Mouse (Mus musculus) intestine, embryonic 14.5 days (tissue): ENCODE data around the gene Fam193b. TPM values are rescaled to one million over a fixed set of nuclear protein-coding genes. Genes with fewer than 3 reads are reported as not detected.

Source experiments
- ATAC-seq: fragments of 200-750 bp; cut with Nextera tagmentation; replicated peaks from 2 replicates; pipeline ENCODE4 v1.8.0; 2017; ENCODE audit warnings: low read depth, moderate number of reproducible peaks, moderate TSS enrichment, moderate library complexity; ENCODE audit not compliant: low FRiP score, low TSS enrichment
- DNase-seq: peaks from one replicate; pipeline ENCODE4 v3.0.0-alpha.2; 2018; ENCODE audit warnings: low spot score
- H3K27ac ChIP-seq: fragments of 300-500 bp; sonication (generic); 2 replicates; pipeline ENCODE4 v1.5.1; 2014; ENCODE audit warnings: low read depth, mild to moderate bottlenecking, control low read depth
- H3K27me3 ChIP-seq: fragments of 300-500 bp; sonication (generic); replicated peaks from 2 replicates; pipeline ENCODE4 v1.6.1; 2014; ENCODE audit warnings: low read length, control low read depth; ENCODE audit not compliant: control insufficient read depth, insufficient read depth
- H3K36me3 ChIP-seq: fragments of 300-500 bp; sonication (generic); 2 replicates; pipeline ENCODE4 v1.6.1; 2014; ENCODE audit warnings: low read length, control low read depth; ENCODE audit not compliant: control insufficient read depth, insufficient read depth
- H3K4me1 ChIP-seq: fragments of 300-500 bp; sonication (generic); replicated peaks from 2 replicates; pipeline ENCODE4 v1.6.1; 2014; ENCODE audit warnings: low read length, control low read depth, mixed read lengths; ENCODE audit not compliant: control insufficient read depth, insufficient read depth
- H3K4me2 ChIP-seq: fragments of 300-500 bp; sonication (generic); 2 replicates; pipeline ENCODE4 v1.6.1; 2014; ENCODE audit warnings: low read length
- H3K4me3 ChIP-seq: fragments of 300-500 bp; sonication (generic); 2 replicates; pipeline ENCODE4 v1.5.1; 2014; ENCODE audit warnings: low read depth, low read length, control low read depth, mixed read lengths
- H3K9ac ChIP-seq: fragments of 300-500 bp; sonication (generic); 2 replicates; pipeline ENCODE4 v1.6.1; 2014; ENCODE audit warnings: mild to moderate bottlenecking, low read length
- H3K9me3 ChIP-seq: fragments of 300-500 bp; sonication (generic); 2 replicates; pipeline ENCODE4 v1.6.1; 2016; ENCODE audit warnings: low read length, control low read depth; ENCODE audit not compliant: control insufficient read depth
- WGBS: fragments of 180-500 bp; shearing (Covaris S2); extraction: QIAGEN DNeasy Blood & Tissue Kit; methylation state at CpG from one replicate; pipeline ENCODE4 v1.1.7; 2014; 5-methylcytosine and 5-hydroxymethylcytosine counted together
- polyA plus RNA-seq: library from polyadenylated mRNA; unstranded; fragments of >200 nt; fragmentation: Nextera tagmentation; extraction: Ambion mirVana; gene quantifications from 2 replicates; pipeline ENCODE4 v1.2.1, GENCODE M21; 2014

Fam193b gene
- polyA plus RNA-seq, 1 experiment from 2014 or later, result 33.6 TPM

DNA sequence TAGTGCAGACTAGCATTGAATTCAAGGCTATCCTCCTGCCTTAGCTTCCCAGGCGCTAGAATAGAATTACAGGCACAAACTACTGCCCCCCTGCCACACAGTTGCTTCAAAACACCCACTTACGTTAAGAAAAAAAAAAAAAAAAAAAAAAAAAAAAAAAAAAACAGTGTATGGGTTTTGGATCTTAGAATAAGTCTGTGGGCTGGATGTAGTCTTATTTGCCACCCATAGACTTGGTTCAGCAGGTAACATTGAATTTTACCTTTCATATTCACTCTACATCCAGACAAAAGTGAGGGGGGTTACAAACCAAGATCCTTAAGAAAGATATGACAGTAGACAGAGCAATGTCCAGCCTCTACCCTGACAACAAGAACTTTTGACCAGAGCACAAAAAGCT lies 3.0 kb downstream of the Fam193b start:
- H3K4me1 ChIP-seq, result peaks cover 17% of the 10 kb centered on the region
- H3K9me3 ChIP-seq, result no peaks in the 10 kb centered on the region
- 83% methylated on average over 2 of the region's 2 CpGs for WGBS
- no peak overlapping the region for H3K27ac ChIP-seq
- DNase-seq (no peak), ATAC-seq (no peak)
- peaks cover 21% of the 10 kb centered on the region for H3K36me3 ChIP-seq
- no peaks in the 10 kb centered on the region for H3K27me3 ChIP-seq
- H3K9ac ChIP-seq, result no peak overlapping the region
- no peak overlapping the region for H3K4me3 ChIP-seq
- no peak overlapping the region for H3K4me2 ChIP-seq

DNA sequence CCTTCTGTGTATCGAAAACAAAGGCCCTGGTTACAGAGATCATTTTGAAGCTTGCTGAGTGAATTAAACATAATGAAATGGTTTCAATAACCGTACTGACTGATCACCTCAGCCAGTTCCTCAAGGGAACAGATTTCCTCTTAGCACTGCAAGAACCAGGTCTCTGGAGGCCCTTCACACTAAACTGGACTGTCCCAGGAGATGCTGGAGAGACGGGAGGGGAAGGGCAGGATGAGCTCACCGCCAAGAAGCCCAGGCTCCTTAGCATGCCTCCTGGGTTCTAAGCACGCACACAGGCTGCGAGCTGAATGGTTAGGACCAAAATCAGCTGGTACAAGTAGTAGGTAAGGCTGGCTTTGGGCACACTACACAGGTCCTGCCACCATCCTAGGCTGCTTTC lies 3.9 kb downstream of the Fam193b start:
- Histone ChIP-seq H3K4me2 (no peak overlapping the region), H3K27me3 (no peaks in the 10 kb centered on the region), H3K4me1 (peaks cover 17% of the 10 kb centered on the region), H3K9ac (no peak overlapping the region), H3K4me3 (no peak overlapping the region), H3K9me3 (no peaks in the 10 kb centered on the region), H3K36me3 (peaks cover 21% of the 10 kb centered on the region), H3K27ac (no peak overlapping the region)
- DNase-seq (no peak), ATAC-seq (no peak)
- WGBS, result 81% methylated on average over 6 of the region's 6 CpGs

- peaks cover 18% of the 10 kb centered on the region for H3K36me3 ChIP-seq
- 88% methylated on average over 7 of the region's 7 CpGs for WGBS
- H3K27ac ChIP-seq, result no peak overlapping the region
- ATAC-seq, result no peak
- H3K4me1 ChIP-seq, result no peaks in the 10 kb centered on the region
- DNase-seq, result no peak
- no peaks in the 10 kb centered on the region for H3K9me3 ChIP-seq
- H3K27me3 ChIP-seq, result no peaks in the 10 kb centered on the region
- H3K4me3 ChIP-seq, result no peak overlapping the region
- H3K9ac ChIP-seq, result no peak overlapping the region
- no peak overlapping the region for H3K4me2 ChIP-seq
Observed at GRCm38 (mm10) chr13:55563266-55563879, 7.5 kb downstream of the Fam193b start.

DNA sequence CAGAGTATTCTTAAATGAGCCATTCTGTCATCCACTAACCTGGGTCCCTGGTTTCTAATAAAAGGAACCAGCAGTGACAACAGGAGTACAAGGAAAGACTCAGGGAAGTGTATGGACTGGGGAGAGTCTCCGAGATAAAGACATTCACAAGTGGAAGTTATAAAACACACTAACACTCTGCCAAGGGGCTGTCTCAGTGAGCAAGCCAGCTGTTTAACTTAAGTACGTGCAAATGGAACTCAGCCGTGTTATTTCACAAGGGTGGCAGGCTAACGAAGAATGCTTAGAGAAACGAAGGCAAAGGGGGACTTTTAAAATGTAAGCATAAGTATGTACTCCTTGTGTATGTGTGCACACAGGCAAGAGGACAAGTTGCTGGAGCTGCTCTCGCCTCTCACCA lies 13.4 kb downstream of the Fam193b start:
- Histone ChIP-seq H3K27ac (no peak overlapping the region), H3K36me3 (peaks cover 40% of the 10 kb centered on the region), H3K4me3 (no peak overlapping the region), H3K9me3 (no peaks in the 10 kb centered on the region), H3K27me3 (no peaks in the 10 kb centered on the region), H3K4me1 (no peaks in the 10 kb centered on the region), H3K4me2 (no peak overlapping the region), H3K9ac (no peak overlapping the region)
- 80% methylated on average over 6 of the region's 6 CpGs for WGBS
- DNase-seq, result no peak
- ATAC-seq, result no peak

GRCm38 (mm10) chr13:55555921-55556320 lies 15.0 kb downstream of the Fam193b start:
- DNase-seq, result no peak
- no peaks in the 10 kb centered on the region for H3K27me3 ChIP-seq
- no peak for ATAC-seq
- H3K9me3 ChIP-seq, result no peaks in the 10 kb centered on the region
- H3K4me2 ChIP-seq, result no peak overlapping the region
- H3K4me1 ChIP-seq, result no peaks in the 10 kb centered on the region
- WGBS, result 91% methylated on average over 9 of the region's 9 CpGs
- H3K9ac ChIP-seq, result no peak overlapping the region
- no peak overlapping the region for H3K4me3 ChIP-seq
- H3K36me3 ChIP-seq, result peaks cover 55% of the 10 kb centered on the region
- no peak overlapping the region for H3K27ac ChIP-seq

DNA sequence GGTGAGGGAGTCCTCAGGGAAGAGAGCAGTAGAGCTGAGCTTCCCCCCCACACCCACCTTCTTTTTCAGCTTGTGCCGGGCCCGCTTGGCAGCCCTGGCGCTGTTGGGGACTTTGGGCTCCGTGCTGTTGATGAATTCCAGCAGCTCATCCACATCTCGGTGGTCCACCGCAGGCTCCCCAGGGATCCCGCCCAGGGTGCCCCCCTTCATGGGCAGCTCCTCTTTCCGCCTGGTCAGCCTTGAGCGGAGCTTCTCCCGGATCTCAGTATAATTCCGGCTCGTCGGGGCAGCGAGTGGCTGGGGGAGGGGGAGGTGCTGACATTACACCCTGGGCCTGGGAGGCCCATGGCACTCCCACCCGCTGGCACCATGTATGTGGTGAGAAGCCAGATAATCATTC lies 21.9 kb downstream of the Fam193b start:
- no peak overlapping the region for H3K9ac ChIP-seq
- WGBS, result 92% methylated on average over 15 of the region's 15 CpGs
- H3K27me3 ChIP-seq, result no peaks in the 10 kb centered on the region
- H3K4me2 ChIP-seq, result no peak overlapping the region
- H3K36me3 ChIP-seq, result peaks cover 92% of the 10 kb centered on the region
- no peaks in the 10 kb centered on the region for H3K4me1 ChIP-seq
- H3K4me3 ChIP-seq, result no peak overlapping the region
- DNase-seq, result no peak
- no peaks in the 10 kb centered on the region for H3K9me3 ChIP-seq
- H3K27ac ChIP-seq, result no peak overlapping the region
- ATAC-seq, result no peak

- no peak overlapping the region for H3K27ac ChIP-seq
- H3K9ac ChIP-seq, result no peak overlapping the region
- H3K9me3 ChIP-seq, result no peaks in the 10 kb centered on the region
- H3K36me3 ChIP-seq, result peaks cover 92% of the 10 kb centered on the region
- no peaks in the 10 kb centered on the region for H3K4me1 ChIP-seq
- no peak overlapping the region for H3K4me3 ChIP-seq
- ATAC-seq (no peak), DNase-seq (no peak)
- 89% methylated on average over 5 of the region's 5 CpGs for WGBS
- H3K27me3 ChIP-seq, result no peaks in the 10 kb centered on the region
- no peak overlapping the region for H3K4me2 ChIP-seq
Observed at GRCm38 (mm10) chr13:55548426-55548825, 22.5 kb downstream of the Fam193b start.

- 93% methylated on average over 2 of the region's 2 CpGs for WGBS
Observed at GRCm38 (mm10) chr13:55547916-55548315, 23.0 kb downstream of the Fam193b start.

GRCm38 (mm10) chr13:55544792-55545191 lies 26.1 kb downstream of the Fam193b start:
- Histone ChIP-seq H3K9ac (no peak overlapping the region), H3K4me2 (no peak overlapping the region), H3K27me3 (no peaks in the 10 kb centered on the region), H3K9me3 (no peaks in the 10 kb centered on the region), H3K36me3 (peaks cover 98% of the 10 kb centered on the region), H3K27ac (no peak overlapping the region), H3K4me3 (no peak overlapping the region), H3K4me1 (no peaks in the 10 kb centered on the region)
- 87% methylated on average over 6 of the region's 6 CpGs for WGBS
- no peak for ATAC-seq
- no peak for DNase-seq

More at GRCm38 (mm10) chr13:55547916-55548315, 23.0 kb downstream of the Fam193b start:
- no peak overlapping the region for H3K4me3 ChIP-seq
- no peak overlapping the region for H3K4me2 ChIP-seq
- no peak overlapping the region for H3K27ac ChIP-seq
- no peak overlapping the region for H3K9ac ChIP-seq
- DNase-seq, result no peak
- no peaks in the 10 kb centered on the region for H3K9me3 ChIP-seq
- no peak for ATAC-seq
- no peaks in the 10 kb centered on the region for H3K4me1 ChIP-seq
- H3K27me3 ChIP-seq, result no peaks in the 10 kb centered on the region
- peaks cover 92% of the 10 kb centered on the region for H3K36me3 ChIP-seq
